ENCODE assay signal across 10 mouse cellular contexts in the genomic region with DNA sequence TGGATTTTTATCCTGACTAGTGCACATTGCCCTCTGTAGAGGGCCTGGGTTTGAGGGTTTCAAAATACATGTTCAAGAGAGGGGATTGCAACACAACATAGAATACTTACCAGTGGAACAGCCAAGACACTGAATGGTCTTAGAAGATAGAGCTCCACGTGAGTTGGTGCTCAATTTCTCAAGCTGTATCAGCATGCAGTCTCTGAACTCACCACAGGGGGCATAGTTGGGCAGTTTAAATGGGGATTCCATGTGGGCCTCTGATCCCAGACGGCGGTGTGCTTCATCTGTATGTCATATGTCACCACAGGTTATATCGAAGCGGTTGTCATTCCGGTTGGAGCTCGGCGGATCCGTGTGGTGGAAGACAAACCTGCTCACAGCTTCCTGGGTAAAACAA.
A peak's percentile ranks its signal among the peaks of the same experiment; 100 is the strongest.
DNase-seq lines count a peak whose midpoint lies in the region; ATAC-seq and TF ChIP-seq lines count a peak whose summit lies in the region.
"Had no signal": no experiment of that assay in that cellular context is flagged by ENCODE, and none has a peak within 500 bp of the region (broad histone marks: within the 10 kb centered on the region; RNA-seq: fewer than 3 reads in every experiment).

No protein-coding gene starts in this region.

- peak; percentile 70 for TF ChIP-seq CTCF in intestine, postnatal 0 days (IDR thresholded peaks at IDR 0.05; ENCODE audit: low read depth)

- no peak overlapping the region for H3K9ac ChIP-seq in intestine, postnatal 0 days (ENCODE audit: low read depth, low read length)
- H3K9ac ChIP-seq in intestine, embryonic 15.5 days, result no peak overlapping the region
- no peak overlapping the region for H3K9ac ChIP-seq in forebrain, embryonic 12.5 days
- H3K9ac ChIP-seq: embryonic facial prominence, embryonic 12.5 days; midbrain, embryonic 12.5 days had no signal

- no peak overlapping the region for H3K27ac ChIP-seq in intestine, postnatal 0 days (ENCODE audit: low read depth, low read length)
- H3K27ac ChIP-seq in intestine, embryonic 15.5 days, result no peak overlapping the region
- H3K27ac ChIP-seq in forebrain, embryonic 12.5 days, result no peak overlapping the region
- H3K27ac ChIP-seq: embryonic facial prominence, embryonic 12.5 days; midbrain, embryonic 12.5 days had no signal

- no peaks in the 10 kb centered on the region for H3K4me1 ChIP-seq in intestine, postnatal 0 days (replicated peaks; ENCODE audit: control insufficient read depth, insufficient read depth, low read length)
- H3K4me1 ChIP-seq in intestine, embryonic 15.5 days (replicated peaks), result no peaks in the 10 kb centered on the region
- H3K4me1 ChIP-seq in forebrain, embryonic 12.5 days, result no peaks in the 10 kb centered on the region
- H3K4me1 ChIP-seq: midbrain, embryonic 12.5 days had no signal

- DNase-seq in urinary bladder, postnatal 14 days (ENCODE audit: low spot score), result peak; percentile 47
- DNase-seq in urinary bladder, postnatal 10 days (ENCODE audit: low spot score), result no peak
- DNase-seq in cerebellum, postnatal 14 days, result peak; percentile 67 to 82
- DNase-seq in kidney, postnatal 4 days, result peak; percentile 71 to 72
- peak; percentile 59 for DNase-seq in thymus, postnatal 14 days

- ATAC-seq in intestine, postnatal 0 days, result no peak
- no peak for ATAC-seq in intestine, embryonic 15.5 days
- no peak for ATAC-seq in forebrain, embryonic 12.5 days (ENCODE audit: low FRiP score)

- no peaks in the 10 kb centered on the region for H3K9me3 ChIP-seq in intestine, postnatal 0 days (ENCODE audit: control insufficient read depth)
- no peaks in the 10 kb centered on the region for H3K9me3 ChIP-seq in intestine, embryonic 15.5 days
- H3K9me3 ChIP-seq in forebrain, embryonic 12.5 days, result no peaks in the 10 kb centered on the region
- H3K9me3 ChIP-seq: embryonic facial prominence, embryonic 12.5 days; midbrain, embryonic 12.5 days had no signal

- no peaks in the 10 kb centered on the region for H3K27me3 ChIP-seq in intestine, postnatal 0 days (replicated peaks; ENCODE audit: control insufficient read depth, insufficient read depth, low read length)
- no peaks in the 10 kb centered on the region for H3K27me3 ChIP-seq in intestine, embryonic 15.5 days (replicated peaks)
- H3K27me3 ChIP-seq in forebrain, embryonic 12.5 days, result no peaks in the 10 kb centered on the region
- H3K27me3 ChIP-seq: embryonic facial prominence, embryonic 12.5 days; midbrain, embryonic 12.5 days had no signal

- H3K36me3 ChIP-seq in intestine, postnatal 0 days (ENCODE audit: control insufficient read depth, insufficient read depth), result no peaks in the 10 kb centered on the region
- H3K36me3 ChIP-seq in intestine, embryonic 15.5 days, result no peaks in the 10 kb centered on the region
- H3K36me3 ChIP-seq in forebrain, embryonic 12.5 days (replicated peaks), result no peaks in the 10 kb centered on the region
- H3K36me3 ChIP-seq: embryonic facial prominence, embryonic 12.5 days; midbrain, embryonic 12.5 days had no signal

- H3K4me3 ChIP-seq in intestine, postnatal 0 days (ENCODE audit: low read depth, low read length), result no peak overlapping the region
- no peak overlapping the region for H3K4me3 ChIP-seq in intestine, embryonic 15.5 days (replicated peaks)
- H3K4me3 ChIP-seq in forebrain, embryonic 12.5 days (replicated peaks), result no peak overlapping the region
- H3K4me3 ChIP-seq: embryonic facial prominence, embryonic 12.5 days; midbrain, embryonic 12.5 days had no signal

- H3K4me2 ChIP-seq in intestine, postnatal 0 days (replicated peaks; ENCODE audit: low read depth), result no peak overlapping the region
- no peak overlapping the region for H3K4me2 ChIP-seq in intestine, embryonic 15.5 days (replicated peaks)
- no peak overlapping the region for H3K4me2 ChIP-seq in forebrain, embryonic 12.5 days
- H3K4me2 ChIP-seq: embryonic facial prominence, embryonic 12.5 days; midbrain, embryonic 12.5 days had no signal

- 81% methylated on average over 9 of the region's 9 CpGs for WGBS in intestine, postnatal 0 days
- WGBS in intestine, embryonic 15.5 days, result 84% methylated on average over 9 of the region's 9 CpGs
- 84% methylated on average over 9 of the region's 9 CpGs for WGBS in forebrain, embryonic 12.5 days
